Comparison of ENCODE assay signal across 20 mouse cellular contexts in genomic region chr4:24924726-24925125, GRCm38 (mm10). TPM values are rescaled to one million over a fixed set of nuclear protein-coding genes. Genes with fewer than 3 reads are reported as not detected.
"Had no signal": no experiment of that assay in that cellular context is flagged by ENCODE, and none has a peak within 500 bp of the region (broad histone marks: within the 10 kb centered on the region; RNA-seq: fewer than 3 reads in every experiment).

No protein-coding gene starts in this region.

- H3K27me3 ChIP-seq: liver, embryonic 13.5 days; neural tube, embryonic 12.5 days; neural tube, embryonic 15.5 days; stomach, embryonic 15.5 days had no signal

- H3K4me1 ChIP-seq: liver, embryonic 13.5 days; neural tube, embryonic 12.5 days; neural tube, embryonic 15.5 days; stomach, embryonic 15.5 days had no signal

- H3K36me3 ChIP-seq: liver, embryonic 13.5 days; neural tube, embryonic 12.5 days; neural tube, embryonic 15.5 days; stomach, embryonic 15.5 days had no signal

- H3K9me3 ChIP-seq: liver, embryonic 13.5 days; neural tube, embryonic 12.5 days; neural tube, embryonic 15.5 days; stomach, embryonic 15.5 days had no signal

- H3K4me3 ChIP-seq: liver, embryonic 13.5 days; neural tube, embryonic 12.5 days; neural tube, embryonic 15.5 days; stomach, embryonic 15.5 days had no signal

- DNase-seq: kidney, adult 18-20 months; kidney, adult 9 months; kidney, postnatal 36 days; liver, embryonic 13.5 days; lung, adult 2 months; lung, postnatal 14 days; lung, postnatal 4 days; midbrain, embryonic 14.5 days; right cerebral cortex, adult 18-20 months; right cerebral cortex, postnatal 25 days; spleen, adult 18-20 months; thymus, adult 18-20 months; thymus, postnatal 36 days had no signal

- H3K27ac ChIP-seq: kidney, postnatal 0 days; liver, embryonic 13.5 days; neural tube, embryonic 12.5 days; neural tube, embryonic 15.5 days; stomach, embryonic 15.5 days had no signal

- H3K4me2 ChIP-seq: liver, embryonic 13.5 days; midbrain, embryonic 11.5 days; neural tube, embryonic 12.5 days; neural tube, embryonic 15.5 days; stomach, embryonic 15.5 days had no signal

- H3K9ac ChIP-seq: liver, embryonic 13.5 days; neural tube, embryonic 12.5 days; neural tube, embryonic 15.5 days; stomach, embryonic 15.5 days had no signal

RNA-seq across cellular contexts. Expression of gene Gpr63, which starts 41.5 kb away (rescaled TPM):
- total RNA-seq: megakaryocyte progenitor cell, adult 5-6 weeks; megakaryocyte-erythroid progenitor cell, adult 5-6 weeks had no signal
- polyA plus RNA-seq: liver, embryonic 13.5 days had no signal
